Mouse (Mus musculus): ENCODE measurements around the gene Ell2. TPM values are rescaled to one million over a fixed set of nuclear protein-coding genes. Genes with fewer than 3 reads are reported as not detected.
"Not testable (repeated sequence)": the region's sequence is repeated elsewhere in the genome, so short reads cannot be mapped to it uniquely, and the experiment has no call there.

Ell2 gene
- polyA plus RNA-seq, 1 experiment from 2014 or later, result 0.79 TPM

DNA sequence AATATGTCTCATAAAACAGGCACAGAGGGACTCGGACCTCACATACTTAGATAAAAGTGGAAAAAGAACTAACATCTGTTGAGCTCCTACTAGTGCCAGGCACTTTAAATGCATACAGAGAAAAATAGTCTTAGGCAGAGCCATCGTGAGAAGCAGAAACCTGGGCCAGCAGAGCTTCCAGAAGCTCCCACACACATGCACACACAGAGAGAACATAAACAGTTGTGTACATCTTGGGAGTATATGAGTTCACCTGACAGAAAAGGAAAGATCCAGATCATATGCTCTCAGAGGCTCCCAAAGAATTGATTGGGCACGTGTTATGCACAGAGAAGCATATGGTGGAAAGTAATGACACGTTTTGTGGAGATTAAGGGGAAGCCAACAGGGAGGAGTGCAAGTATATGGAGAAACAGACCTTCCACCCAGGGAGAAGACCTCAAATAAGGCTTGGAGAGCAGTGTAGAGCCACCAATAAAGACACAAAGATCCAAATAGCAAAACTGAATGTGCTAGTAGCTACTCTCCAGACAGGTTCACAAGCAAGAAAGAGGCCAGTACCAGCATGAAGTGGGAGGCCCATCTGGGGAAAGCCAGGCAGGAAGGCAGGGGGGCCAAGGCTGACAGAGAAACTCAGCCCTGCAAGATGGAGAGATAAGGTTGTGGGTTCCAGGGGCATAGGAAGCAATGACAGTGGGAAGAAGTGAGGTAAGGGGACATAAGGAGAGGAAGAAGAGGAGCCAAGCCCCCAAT, 2.6 kb downstream of the Ell2 start:
- Histone ChIP-seq H3K4me1 (ENCODE audit: control insufficient read depth, insufficient read depth, low read length) (no peaks in the 10 kb centered on the region), H3K27me3 (replicated peaks; ENCODE audit: control insufficient read depth, insufficient read depth, low read length) (no peaks in the 10 kb centered on the region), H3K4me3 (ENCODE audit: low read depth, low read length) (no peak overlapping the region), H3K9me3 (replicated peaks; ENCODE audit: control insufficient read depth, low read length) (no peaks in the 10 kb centered on the region), H3K27ac (ENCODE audit: low read depth, low read length) (no peak overlapping the region), H3K36me3 (ENCODE audit: control insufficient read depth, insufficient read depth, low read length) (no peaks in the 10 kb centered on the region), H3K4me2 (ENCODE audit: low read length) (0 out of 2 replicates have a peak overlapping the region, but pooled peaks have one; percentile 85), H3K9ac (ENCODE audit: low read length) (no peak overlapping the region)
- no peak for DNase-seq (ENCODE audit: low spot score)
- 45% methylated on average over 4 of the region's 4 CpGs for WGBS
- ATAC-seq, result no peak

- H3K4me3 ChIP-seq (ENCODE audit: low read depth, low read length), result no peak overlapping the region
- no peaks in the 10 kb centered on the region for H3K9me3 ChIP-seq (replicated peaks; ENCODE audit: control insufficient read depth, low read length)
- no peak for ATAC-seq
- H3K4me1 ChIP-seq (ENCODE audit: control insufficient read depth, insufficient read depth, low read length), result no peaks in the 10 kb centered on the region
- H3K4me2 ChIP-seq (ENCODE audit: low read length), result no peak overlapping the region
- H3K27me3 ChIP-seq (replicated peaks; ENCODE audit: control insufficient read depth, insufficient read depth, low read length), result no peaks in the 10 kb centered on the region
- no peaks in the 10 kb centered on the region for H3K36me3 ChIP-seq (ENCODE audit: control insufficient read depth, insufficient read depth, low read length)
- H3K9ac ChIP-seq (ENCODE audit: low read length), result no peak overlapping the region
- H3K27ac ChIP-seq (ENCODE audit: low read depth, low read length), result no peak overlapping the region
- no peak for DNase-seq (ENCODE audit: low spot score)
- 72% methylated on average over 6 of the region's 6 CpGs for WGBS
These were observed 3.6 kb downstream of the Ell2 start for GRCm38 (mm10) chr13:75710152-75710551.

GRCm38 (mm10) chr13:75711517-75711916, 5.0 kb downstream of the Ell2 start:
- not testable (repeated sequence) for H3K4me3 ChIP-seq (ENCODE audit: low read depth, low read length); H3K9ac ChIP-seq (ENCODE audit: low read length); H3K27me3 ChIP-seq (replicated peaks; ENCODE audit: control insufficient read depth, insufficient read depth, low read length); ATAC-seq; H3K36me3 ChIP-seq (ENCODE audit: control insufficient read depth, insufficient read depth, low read length); H3K4me2 ChIP-seq (ENCODE audit: low read length); H3K4me1 ChIP-seq (ENCODE audit: control insufficient read depth, insufficient read depth, low read length); DNase-seq (ENCODE audit: low spot score); H3K9me3 ChIP-seq (replicated peaks; ENCODE audit: control insufficient read depth, low read length); H3K27ac ChIP-seq (ENCODE audit: low read depth, low read length)
- WGBS, result 96% methylated on average over 3 of the region's 4 CpGs

DNA sequence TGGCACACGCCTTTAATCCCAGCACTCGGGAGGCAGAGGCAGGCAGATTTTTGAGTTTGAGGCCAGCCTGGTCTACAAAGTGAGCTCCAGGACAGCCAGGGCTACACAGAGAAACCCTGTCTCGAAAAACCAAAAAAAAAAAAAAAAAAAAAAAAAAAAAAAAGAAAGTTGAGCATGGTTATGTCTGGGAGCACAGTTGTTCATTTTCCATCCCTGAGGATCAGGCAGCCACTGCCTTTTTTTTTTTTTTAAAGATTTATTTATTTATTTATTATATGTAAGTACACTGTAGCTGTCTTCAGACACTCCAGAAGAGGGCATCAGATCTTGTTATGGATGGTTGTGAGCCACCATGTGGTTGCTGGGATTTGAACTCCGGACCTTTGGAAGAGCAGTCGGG, 6.0 kb downstream of the Ell2 start:
- not testable (repeated sequence) for ATAC-seq; H3K9me3 ChIP-seq (replicated peaks; ENCODE audit: control insufficient read depth, low read length)
- WGBS, result 86% methylated on average over 5 of the region's 5 CpGs

GRCm38 (mm10) chr13:75714407-75714806, 7.8 kb downstream of the Ell2 start:
- no peak overlapping the region for H3K4me3 ChIP-seq (ENCODE audit: low read depth, low read length)
- no peaks in the 10 kb centered on the region for H3K4me1 ChIP-seq (ENCODE audit: control insufficient read depth, insufficient read depth, low read length)
- H3K27me3 ChIP-seq (replicated peaks; ENCODE audit: control insufficient read depth, insufficient read depth, low read length), result no peaks in the 10 kb centered on the region
- ATAC-seq (no peak), DNase-seq (ENCODE audit: low spot score) (no peak)
- 91% methylated on average over 6 of the region's 6 CpGs for WGBS
- H3K27ac ChIP-seq (ENCODE audit: low read depth, low read length), result no peak overlapping the region
- no peaks in the 10 kb centered on the region for H3K36me3 ChIP-seq (ENCODE audit: control insufficient read depth, insufficient read depth, low read length)
- no peak overlapping the region for H3K9ac ChIP-seq (ENCODE audit: low read length)
- H3K9me3 ChIP-seq (replicated peaks; ENCODE audit: control insufficient read depth, low read length), result no peaks in the 10 kb centered on the region
- H3K4me2 ChIP-seq (ENCODE audit: low read length), result no peak overlapping the region

More for the DNA sequence above, 6.0 kb downstream of the Ell2 start:
- not testable (repeated sequence) for H3K36me3 ChIP-seq (ENCODE audit: control insufficient read depth, insufficient read depth, low read length); H3K4me3 ChIP-seq (ENCODE audit: low read depth, low read length); H3K4me1 ChIP-seq (ENCODE audit: control insufficient read depth, insufficient read depth, low read length); H3K4me2 ChIP-seq (ENCODE audit: low read length); DNase-seq (ENCODE audit: low spot score); H3K27ac ChIP-seq (ENCODE audit: low read depth, low read length); H3K9ac ChIP-seq (ENCODE audit: low read length); H3K27me3 ChIP-seq (replicated peaks; ENCODE audit: control insufficient read depth, insufficient read depth, low read length)

- Histone ChIP-seq H3K4me3 (ENCODE audit: low read depth, low read length) (no peak overlapping the region), H3K27me3 (replicated peaks; ENCODE audit: control insufficient read depth, insufficient read depth, low read length) (no peaks in the 10 kb centered on the region), H3K9me3 (replicated peaks; ENCODE audit: control insufficient read depth, low read length) (no peaks in the 10 kb centered on the region), H3K9ac (ENCODE audit: low read length) (no peak overlapping the region), H3K27ac (ENCODE audit: low read depth, low read length) (no peak overlapping the region), H3K36me3 (ENCODE audit: control insufficient read depth, insufficient read depth, low read length) (no peaks in the 10 kb centered on the region), H3K4me2 (ENCODE audit: low read length) (no peak overlapping the region), H3K4me1 (ENCODE audit: control insufficient read depth, insufficient read depth, low read length) (no peaks in the 10 kb centered on the region)
- ATAC-seq, result no peak
- WGBS, result 65% methylated on average over 3 of the region's 3 CpGs
- DNase-seq (ENCODE audit: low spot score), result no peak
These were observed 11.2 kb downstream of the Ell2 start for GRCm38 (mm10) chr13:75717638-75718302.

DNA sequence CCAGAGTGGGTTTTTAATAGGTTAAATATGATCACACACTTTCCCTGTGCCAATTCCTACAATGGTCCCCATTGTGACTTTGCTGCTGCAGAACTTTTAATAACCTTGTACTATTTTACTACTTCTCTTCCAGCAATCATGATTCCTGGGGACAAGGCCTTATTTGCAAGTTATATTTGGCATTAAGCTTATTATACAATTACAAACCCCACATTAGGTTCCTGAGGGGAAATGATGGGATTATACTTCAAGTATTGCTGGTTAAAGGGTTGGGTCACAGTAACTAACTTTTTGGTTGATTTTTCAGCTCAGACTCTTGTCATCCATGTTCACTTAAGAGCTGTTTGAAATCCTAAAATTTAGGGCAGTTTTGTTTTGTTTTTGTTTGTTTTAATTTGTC, 11.8 kb downstream of the Ell2 start:
- no peak overlapping the region for H3K9ac ChIP-seq (ENCODE audit: low read length)
- H3K27ac ChIP-seq (ENCODE audit: low read depth, low read length), result no peak overlapping the region
- no peaks in the 10 kb centered on the region for H3K9me3 ChIP-seq (replicated peaks; ENCODE audit: control insufficient read depth, low read length)
- H3K27me3 ChIP-seq (replicated peaks; ENCODE audit: control insufficient read depth, insufficient read depth, low read length), result no peaks in the 10 kb centered on the region
- H3K4me2 ChIP-seq (ENCODE audit: low read length), result no peak overlapping the region
- H3K4me3 ChIP-seq (ENCODE audit: low read depth, low read length), result no peak overlapping the region
- no peaks in the 10 kb centered on the region for H3K4me1 ChIP-seq (ENCODE audit: control insufficient read depth, insufficient read depth, low read length)
- ATAC-seq (no peak), DNase-seq (ENCODE audit: low spot score) (no peak)
- H3K36me3 ChIP-seq (ENCODE audit: control insufficient read depth, insufficient read depth, low read length), result no peaks in the 10 kb centered on the region

GRCm38 (mm10) chr13:75719645-75720044, 13.1 kb downstream of the Ell2 start:
- 80% methylated on average over 4 of the region's 4 CpGs for WGBS
- no peaks in the 10 kb centered on the region for H3K9me3 ChIP-seq (replicated peaks; ENCODE audit: control insufficient read depth, low read length)
- H3K27ac ChIP-seq (ENCODE audit: low read depth, low read length), result no peak overlapping the region
- no peak overlapping the region for H3K9ac ChIP-seq (ENCODE audit: low read length)
- H3K4me2 ChIP-seq (ENCODE audit: low read length), result no peak overlapping the region
- DNase-seq (ENCODE audit: low spot score) (no peak), ATAC-seq (no peak)
- H3K4me1 ChIP-seq (ENCODE audit: control insufficient read depth, insufficient read depth, low read length), result no peaks in the 10 kb centered on the region
- H3K36me3 ChIP-seq (ENCODE audit: control insufficient read depth, insufficient read depth, low read length), result no peaks in the 10 kb centered on the region
- no peaks in the 10 kb centered on the region for H3K27me3 ChIP-seq (replicated peaks; ENCODE audit: control insufficient read depth, insufficient read depth, low read length)
- no peak overlapping the region for H3K4me3 ChIP-seq (ENCODE audit: low read depth, low read length)
